Mouse (Mus musculus) cortical plate, adult 2 months (tissue): ENCODE measurements at regions not wholly inside any gene's neighbourhood (a gene's known extent, or its start where the extent isn't known, plus 50 kb on each side); places are given as distances from the start of the nearest gene placed in this dataset.

Experiments used
- H3K27ac ChIP-seq: fragments of 200-500 bp; 2 replicates; pipeline ENCODE4 v1.5.1; 2012; ENCODE audit warnings: low read length, control low read depth, inconsistent platforms; ENCODE audit not compliant: insufficient read depth
- H3K4me1 ChIP-seq: fragments of 200-500 bp; 2 replicates; pipeline ENCODE4 v1.6.1; 2011; ENCODE audit warnings: low read length; ENCODE audit not compliant: control insufficient read depth, insufficient read depth
- H3K4me3 ChIP-seq: fragments of 200-500 bp; 2 replicates; pipeline ENCODE4 v1.5.1; 2011; ENCODE audit warnings: mild to moderate bottlenecking, low read length, control low read depth; ENCODE audit not compliant: insufficient read depth
- CTCF ChIP-seq: fragments of 200-500 bp; IDR thresholded peaks from 2 replicates; pipeline ENCODE4 v1.5.1; 2011; ENCODE audit warnings: mild to moderate bottlenecking, control low read depth, low read length; ENCODE audit not compliant: insufficient read depth; ENCODE audit errors: extremely low read depth
- POLR2A ChIP-seq: fragments of 200-500 bp; IDR thresholded peaks from 2 replicates; pipeline ENCODE4 v1.6.1; 2011; ENCODE audit warnings: mild to moderate bottlenecking, low read length, control low read depth; ENCODE audit not compliant: insufficient read depth; ENCODE audit errors: extremely low read depth

- Histone ChIP-seq H3K4me1 (no peaks in the 10 kb centered on the region), H3K27ac (no peak overlapping the region), H3K4me3 (no peak overlapping the region)
- TF ChIP-seq CTCF = no peak
- TF ChIP-seq POLR2A = no peak
Measured at GRCm38 (mm10) chr2:78640361-78640760, 227.6 kb upstream of the Ube2e3 start.

GRCm38 (mm10) chr2:78625264-78625663 lies 242.7 kb upstream of the Ube2e3 start:
- Histone ChIP-seq H3K27ac (no peak overlapping the region), H3K4me1 (no peaks in the 10 kb centered on the region), H3K4me3 (no peak overlapping the region)
- TF ChIP-seq POLR2A = no peak
- TF ChIP-seq CTCF = no peak

- no peak overlapping the region for H3K27ac ChIP-seq
Measured at GRCm38 (mm10) chr2:78606388-78606787, 261.5 kb upstream of the Ube2e3 start.

GRCm38 (mm10) chr2:78600753-78601152 lies 267.2 kb upstream of the Ube2e3 start:
- no peak overlapping the region for H3K4me3 ChIP-seq
- peaks cover 1% of the 10 kb centered on the region; the same call in 1 of the 2 replicates for H3K4me1 ChIP-seq
- no peak overlapping the region for H3K27ac ChIP-seq
- TF ChIP-seq POLR2A = no peak
- no peak for TF ChIP-seq CTCF

More at GRCm38 (mm10) chr2:78606388-78606787, 261.5 kb upstream of the Ube2e3 start:
- Histone ChIP-seq H3K4me3 (no peak overlapping the region), H3K4me1 (no peaks in the 10 kb centered on the region; the same call in 1 of the 2 replicates)
- TF ChIP-seq CTCF = no peak
- no peak for TF ChIP-seq POLR2A

- TF ChIP-seq CTCF (no peak), POLR2A (no peak)
- Histone ChIP-seq H3K4me3 (no peak overlapping the region), H3K27ac (no peak overlapping the region), H3K4me1 (peaks cover 1% of the 10 kb centered on the region; the same call in 1 of the 2 replicates)
Measured at GRCm38 (mm10) chr2:78598039-78598438, 269.9 kb upstream of the Ube2e3 start.

GRCm38 (mm10) chr2:78596251-78596650 lies 271.7 kb upstream of the Ube2e3 start:
- peaks cover 1% of the 10 kb centered on the region; the same call in 1 of the 2 replicates for H3K4me1 ChIP-seq
- TF ChIP-seq POLR2A (no peak), CTCF (no peak)

GRCm38 (mm10) chr2:78580013-78580412 lies 287.9 kb upstream of the Ube2e3 start:
- H3K4me3 ChIP-seq = no peak overlapping the region
- TF ChIP-seq POLR2A (no peak), CTCF (no peak)
- H3K4me1 ChIP-seq = no peaks in the 10 kb centered on the region
- H3K27ac ChIP-seq = no peak overlapping the region

More at GRCm38 (mm10) chr2:78596251-78596650, 271.7 kb upstream of the Ube2e3 start:
- H3K27ac ChIP-seq = no peak overlapping the region
- no peak overlapping the region for H3K4me3 ChIP-seq

- H3K27ac ChIP-seq = no peak overlapping the region
- H3K4me1 ChIP-seq = no peaks in the 10 kb centered on the region
- TF ChIP-seq POLR2A = no peak
- no peak for TF ChIP-seq CTCF
- H3K4me3 ChIP-seq = no peak overlapping the region
Measured at GRCm38 (mm10) chr2:78572492-78572891, 295.4 kb upstream of the Ube2e3 start.

- no peak overlapping the region for H3K4me3 ChIP-seq
- no peaks in the 10 kb centered on the region for H3K4me1 ChIP-seq
- no peak overlapping the region for H3K27ac ChIP-seq
- TF ChIP-seq POLR2A (no peak), CTCF (no peak)
Measured at GRCm38 (mm10) chr2:78558128-78558527, 309.8 kb upstream of the Ube2e3 start.

GRCm38 (mm10) chr2:78551085-78551484 lies 316.8 kb upstream of the Ube2e3 start:
- H3K27ac ChIP-seq = no peak overlapping the region
- H3K4me1 ChIP-seq = no peaks in the 10 kb centered on the region
- no peak overlapping the region for H3K4me3 ChIP-seq
- TF ChIP-seq CTCF = no peak
- TF ChIP-seq POLR2A = no peak
